Mouse (Mus musculus) embryonic stem cell, embryonic (primary cell): ENCODE results near the gene Acot12.

Experiments used
- CTCF ChIA-PET, 4 experiments: fragments of 300-600 bp in 2 of 4; fragments of 350-600 bp in 2 of 4; sonication (Branson Sonifier 250); formaldehyde crosslinking; loops; one replicate each; lab custom pipeline; 2022; ENCODE audit warnings: inconsistent platforms in 2 of 4; lab: Charles Lee
- POLR2A ChIA-PET, 4 experiments: fragments of 300-600 bp in 2 of 4; fragments of 350-600 bp in 2 of 4; sonication (Branson Sonifier 250); formaldehyde crosslinking; loops; one replicate each; lab custom pipeline; 2022; ENCODE audit warnings: antibody characterized with exemption in 4 of 4, inconsistent platforms in 1 of 4; lab: Charles Lee

The Acot12 gene

DNA sequence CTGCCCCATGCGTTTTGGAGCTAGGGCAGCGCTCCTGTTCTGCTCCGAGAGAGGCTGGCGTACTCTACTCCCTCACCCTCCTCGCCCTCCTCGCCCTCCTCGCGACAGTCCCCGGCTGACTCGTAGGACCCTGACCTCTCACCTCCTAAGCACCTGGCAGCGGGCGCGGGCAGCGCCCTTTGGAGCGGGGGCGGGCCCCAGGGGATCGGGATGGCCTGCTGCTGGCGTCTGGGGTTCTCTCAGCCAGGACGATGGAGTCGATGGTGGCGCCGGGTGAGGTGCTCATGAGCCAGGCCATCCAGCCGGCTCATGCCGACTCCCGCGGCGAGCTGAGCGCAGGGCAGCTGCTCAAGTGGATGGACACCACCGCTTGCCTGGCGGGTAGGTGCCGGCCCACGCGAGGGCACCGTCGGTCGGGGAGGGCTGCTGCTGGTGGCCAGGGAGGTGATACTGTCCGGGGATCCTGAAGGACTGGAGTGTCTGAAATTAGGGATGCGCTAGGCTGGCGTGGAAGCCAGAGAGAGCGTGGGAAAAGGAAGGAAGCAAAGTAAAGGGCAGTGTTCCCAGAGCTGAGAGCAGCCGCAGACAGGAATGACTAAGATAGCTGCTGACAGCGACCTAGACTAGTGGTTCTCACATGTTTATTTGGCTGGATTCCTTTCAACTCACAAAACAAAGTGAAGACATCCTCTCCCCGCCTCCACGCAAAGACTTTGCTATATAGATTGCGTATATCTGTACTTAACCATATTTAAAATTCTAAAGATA is at the start of gene Acot12:
Gene Acot12 (plus strand): TSS at position 233 of the 768 bp plus-strand sequence.
- ChIA-PET POLR2A (interaction anchor here in 1 of 4 experiments (0.6 kb wide), 1 partner anchor 285 kb away, joined by 3 read pairs; no protein-coding TSS in a partner anchor), CTCF (interaction anchor here in 2 of 4 experiments (0.8 to 2.0 kb wide), 2 partner anchors 18 to 117 kb away, joined by 3 to 7 read pairs; no protein-coding TSS in a partner anchor)

DNA sequence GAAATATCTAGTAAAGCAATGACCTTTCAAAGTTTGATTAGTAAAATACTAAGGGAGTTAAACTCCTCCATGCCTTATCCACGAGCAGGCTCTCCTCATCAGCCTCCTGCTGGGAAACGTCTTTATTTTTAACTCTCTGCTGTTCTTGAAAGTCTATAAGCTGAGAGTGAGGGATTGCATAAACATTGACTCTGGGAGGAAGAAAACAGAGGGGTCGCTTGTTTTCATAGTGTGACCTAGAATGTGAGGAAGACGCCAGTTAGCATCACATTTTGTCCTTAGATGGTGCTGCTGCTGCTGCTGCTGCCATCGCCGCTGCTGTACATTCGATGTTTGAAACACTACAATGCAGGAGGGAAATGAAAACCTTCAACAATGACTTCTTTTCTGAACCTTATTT is 47.7 kb upstream of the Acot12 start:
- ChIA-PET POLR2A (no interaction called here), CTCF (no interaction called here)

DNA sequence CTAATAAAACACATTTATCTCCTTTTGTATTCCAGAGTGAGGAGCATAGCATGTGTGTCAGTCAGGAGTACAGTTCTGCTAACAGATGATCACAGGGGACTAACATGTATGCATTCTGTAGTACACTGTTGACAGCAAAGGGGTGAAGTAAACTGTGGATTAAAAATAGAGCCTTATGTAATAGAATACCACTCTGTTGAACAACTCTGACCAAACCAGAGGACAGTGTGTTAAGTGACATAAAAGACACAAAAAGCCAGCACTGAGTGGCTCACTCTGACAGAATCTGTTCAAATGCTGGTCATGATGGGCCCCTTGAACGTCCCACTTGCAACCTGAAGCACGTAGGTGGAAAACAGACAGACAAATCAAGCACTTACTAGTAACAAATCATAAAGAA is 45.9 kb upstream of the Acot12 start:
- CTCF ChIA-PET, result no interaction called here
- POLR2A ChIA-PET, result no interaction called here

GRCm38 (mm10) chr13:91696109-91696645 is 45.1 kb upstream of the Acot12 start:
- CTCF ChIA-PET, result interaction anchor here in 3 of 4 experiments (0.6 to 1.6 kb wide), 4 partner anchors 31 to 1072 kb away, joined by 3 to 11 read pairs (median 5); no protein-coding TSS in a partner anchor
- POLR2A ChIA-PET, result interaction anchor here in 1 of 4 experiments (0.6 to 1.2 kb wide), 3 partner anchors 14 to 886 kb away, joined by 3 to 14 read pairs (median 4); no protein-coding TSS in a partner anchor

DNA sequence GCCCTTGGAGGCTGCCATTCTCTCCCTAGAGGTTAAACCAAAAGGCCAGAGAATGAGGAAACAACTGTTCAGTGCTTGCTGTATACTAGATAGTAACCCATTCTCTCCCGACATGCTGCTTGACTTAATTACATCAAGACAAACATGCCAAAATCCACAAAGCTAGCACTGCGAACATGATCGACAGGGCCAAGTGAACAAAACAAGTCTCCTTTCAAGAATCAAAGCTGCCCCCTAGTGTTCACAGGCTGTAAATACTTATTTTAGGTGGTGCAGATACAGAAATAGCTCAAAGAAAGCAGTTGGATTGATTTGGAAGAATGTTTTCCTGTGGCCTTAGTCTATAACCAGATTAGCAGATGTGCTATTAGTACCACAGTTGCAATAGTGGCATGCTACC is 44.3 kb upstream of the Acot12 start:
- ChIA-PET CTCF (interaction anchor here (0.5 to 1.7 kb wide), 21 partner anchors 9 to 764 kb away, joined by 3 to 11 read pairs (median 3); no protein-coding TSS in a partner anchor), POLR2A (interaction anchor here in 2 of 4 experiments (0.9 to 1.5 kb wide), 4 partner anchors 185 to 772 kb away, joined by 3 to 12 read pairs (median 4); no protein-coding TSS in a partner anchor)

GRCm38 (mm10) chr13:91702337-91702736 is 39.0 kb upstream of the Acot12 start:
- ChIA-PET POLR2A (no interaction called here), CTCF (no interaction called here)

DNA sequence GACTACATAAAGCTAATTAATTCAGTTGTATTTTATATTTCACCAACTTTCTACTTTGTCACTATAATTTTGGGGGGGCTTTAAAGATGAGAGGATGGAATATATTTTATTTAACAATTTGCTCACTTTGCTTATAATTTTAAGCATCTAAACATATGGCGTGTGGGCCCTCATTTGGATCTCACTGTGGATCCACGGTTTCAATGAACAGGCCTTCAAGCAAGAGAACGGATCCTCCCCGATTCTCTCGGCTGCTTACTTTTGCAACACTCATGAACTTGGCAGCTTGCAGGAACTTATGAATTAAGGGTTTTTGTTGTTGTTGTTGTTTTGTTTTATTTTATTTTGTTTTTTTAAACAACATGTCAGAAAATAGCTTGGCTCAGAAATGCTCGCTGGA is 21.8 kb upstream of the Acot12 start:
- ChIA-PET CTCF (interaction anchor here in 1 of 4 experiments (0.5 to 1.8 kb wide), 2 partner anchors 22 to 953 kb away, joined by 3 read pairs; no protein-coding TSS in a partner anchor), POLR2A (no interaction called here)

DNA sequence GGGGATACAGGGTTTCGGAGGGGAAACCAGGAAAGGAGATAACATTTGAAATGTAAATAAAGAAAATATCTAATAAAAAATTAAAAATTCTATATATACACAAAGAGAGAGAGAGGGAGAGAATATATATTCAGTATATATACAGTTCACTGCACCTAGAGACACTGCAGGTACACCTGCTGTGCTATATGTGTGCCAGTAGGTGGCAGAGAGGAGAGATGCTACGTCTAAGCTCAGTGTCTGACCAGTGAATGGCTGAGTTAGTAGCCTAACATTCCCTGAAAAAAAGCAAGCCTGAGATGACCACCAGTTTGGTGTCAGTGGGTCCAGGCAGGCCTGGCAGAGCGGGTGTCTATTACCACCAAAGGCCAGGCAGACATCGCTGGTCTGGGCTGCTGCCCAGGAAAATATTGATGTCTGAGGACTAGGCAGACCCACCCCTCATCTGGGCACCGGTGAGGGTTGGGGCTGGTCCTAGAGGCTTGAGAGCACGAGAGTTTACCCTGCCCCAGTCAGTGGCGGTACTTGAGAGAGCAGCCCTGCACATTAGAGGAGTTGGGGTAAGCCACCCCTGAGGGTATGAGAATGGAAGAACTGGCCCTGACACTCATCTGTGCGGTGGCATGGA is 18.1 kb upstream of the Acot12 start:
- ChIA-PET POLR2A (interaction anchor here in 1 of 4 experiments (0.9 kb wide), 1 partner anchor 75 kb away, joined by 3 read pairs; no protein-coding TSS in a partner anchor), CTCF (interaction anchor here (0.5 to 2.8 kb wide), 17 partner anchors 15 to 1056 kb away, joined by 3 to 19 read pairs (median 4); partner anchors contain the start of gene Acot12 (in 1 of the 4))

DNA sequence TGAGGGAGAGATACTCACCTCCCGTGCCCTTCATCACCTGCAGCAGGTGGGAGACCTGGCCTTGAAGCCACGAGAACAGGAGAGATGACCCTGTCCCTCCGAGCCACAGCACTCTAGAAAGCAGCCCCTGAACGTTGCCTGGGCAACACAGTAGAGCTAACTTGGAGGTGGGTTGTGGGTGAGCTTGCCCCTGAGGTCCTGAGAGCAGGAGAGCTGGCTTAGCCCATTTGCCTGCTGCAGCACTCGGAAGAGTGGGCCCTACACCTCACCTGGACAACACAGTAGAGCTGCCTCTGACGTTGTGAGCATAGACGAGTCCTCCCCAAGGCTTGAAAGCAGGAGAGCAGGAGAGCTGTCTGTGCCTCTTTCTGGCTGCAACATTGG is 17.6 kb upstream of the Acot12 start:
- ChIA-PET CTCF (interaction anchor here (0.5 to 2.8 kb wide), 15 partner anchors 14 to 1056 kb away, joined by 3 to 19 read pairs (median 4); partner anchors contain the start of gene Acot12 (in 1 of the 4)), POLR2A (no interaction called here)

GRCm38 (mm10) chr13:91724211-91724610 is 17.1 kb upstream of the Acot12 start:
- ChIA-PET POLR2A (no interaction called here), CTCF (interaction anchor here (0.5 to 2.8 kb wide), 5 partner anchors 26 to 1055 kb away, joined by 4 to 19 read pairs (median 5); no protein-coding TSS in a partner anchor)

DNA sequence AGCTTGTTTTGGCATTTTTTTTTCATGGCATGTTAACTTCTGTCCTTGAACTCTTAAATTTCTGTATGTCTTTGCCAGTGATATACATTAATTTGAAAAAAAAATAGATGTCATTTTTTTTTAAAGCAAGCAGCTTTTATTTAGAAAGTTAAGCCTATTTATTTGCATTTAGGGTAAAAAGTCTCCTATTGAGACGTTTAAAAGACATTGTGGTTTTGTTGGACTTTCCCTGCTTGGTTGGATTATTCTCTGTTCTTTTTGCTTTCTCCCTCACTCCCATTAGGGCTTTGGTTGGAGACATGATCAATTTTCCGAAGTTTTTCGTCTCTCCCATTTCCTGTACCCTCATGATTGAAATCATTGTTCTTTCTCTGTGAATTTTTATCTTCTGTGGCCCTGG is 16.2 kb upstream of the Acot12 start:
- CTCF ChIA-PET, result no interaction called here
- POLR2A ChIA-PET, result no interaction called here

GRCm38 (mm10) chr13:91727899-91728298 is 13.4 kb upstream of the Acot12 start:
- POLR2A ChIA-PET, result no interaction called here
- CTCF ChIA-PET, result no interaction called here

DNA sequence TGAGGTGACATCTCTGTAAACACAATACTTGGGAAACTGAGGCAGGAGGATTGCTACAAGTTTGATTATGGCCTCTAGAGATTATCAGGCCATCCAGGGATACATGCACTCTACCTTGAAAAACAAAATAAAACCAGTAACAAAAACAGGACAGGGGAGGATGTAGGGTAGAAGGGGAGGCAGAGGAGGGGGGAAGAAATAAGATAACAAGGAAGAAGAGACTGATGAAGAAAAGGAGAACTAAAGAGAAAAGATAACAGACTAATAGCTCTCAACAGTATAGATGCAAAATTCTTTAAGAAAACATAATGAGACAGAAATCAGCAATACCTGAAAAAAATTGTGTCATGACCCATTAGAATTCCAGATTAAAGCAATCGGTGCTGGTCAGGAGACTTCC is 4.1 kb upstream of the Acot12 start:
- ChIA-PET CTCF (interaction anchor here in 1 of 4 experiments (0.7 to 1.4 kb wide), 2 partner anchors 14 to 39 kb away, joined by 3 to 4 read pairs; no protein-coding TSS in a partner anchor), POLR2A (no interaction called here)

DNA sequence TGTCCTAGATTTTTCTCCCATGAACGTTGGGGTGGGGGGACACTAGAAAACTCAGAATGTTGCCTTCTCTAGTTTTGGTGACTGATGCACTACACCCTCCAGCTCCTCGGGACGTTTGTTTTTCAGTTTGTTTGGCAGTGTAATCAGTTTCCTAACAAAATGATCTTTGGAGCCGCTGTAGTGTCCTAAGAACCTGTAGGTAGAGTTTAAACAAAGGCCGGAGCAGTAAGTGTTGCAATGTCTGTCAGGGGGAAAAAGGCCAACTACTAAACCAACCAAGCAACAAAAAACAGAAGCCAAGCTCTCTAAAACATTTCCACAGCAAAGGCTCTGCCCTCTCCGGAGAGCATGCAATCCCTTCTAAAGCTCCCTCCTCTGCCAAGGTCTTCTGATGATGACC is 461 bp upstream of the Acot12 start:
- CTCF ChIA-PET, result interaction anchor here in 3 of 4 experiments (0.7 to 2.0 kb wide), 3 partner anchors 18 to 118 kb away, joined by 3 to 7 read pairs (median 3); no protein-coding TSS in a partner anchor
- POLR2A ChIA-PET, result no interaction called here

- POLR2A ChIA-PET, result interaction anchor here in 1 of 4 experiments (1.0 kb wide), 1 partner anchor 25 kb away, joined by 3 read pairs; no protein-coding TSS in a partner anchor
- CTCF ChIA-PET, result no interaction called here
Observed at GRCm38 (mm10) chr13:91743180-91743579, 1.9 kb downstream of the Acot12 start.

DNA sequence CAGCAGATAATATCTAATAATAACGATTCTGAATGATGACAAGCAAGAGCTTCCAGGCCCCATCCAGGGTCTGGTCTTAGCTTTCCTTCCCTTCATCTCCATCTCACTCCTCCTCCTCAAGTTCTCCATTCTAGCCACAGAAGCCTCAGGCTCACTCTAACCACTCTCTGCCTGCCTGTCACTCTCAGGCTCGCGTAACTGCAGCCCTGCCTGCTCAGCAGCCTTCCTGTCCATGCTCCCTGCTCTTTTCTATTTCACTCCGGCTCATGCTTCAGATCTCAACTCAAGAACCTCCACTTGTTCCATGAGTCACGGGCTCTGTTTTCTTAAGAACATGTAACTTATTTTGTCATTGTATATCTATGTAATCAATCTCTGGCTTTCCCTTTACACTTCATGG is 5.2 kb downstream of the Acot12 start:
- POLR2A ChIA-PET, result no interaction called here
- CTCF ChIA-PET, result no interaction called here

- POLR2A ChIA-PET, result no interaction called here
- CTCF ChIA-PET, result no interaction called here
Observed at GRCm38 (mm10) chr13:91748401-91748800, 7.1 kb downstream of the Acot12 start.

DNA sequence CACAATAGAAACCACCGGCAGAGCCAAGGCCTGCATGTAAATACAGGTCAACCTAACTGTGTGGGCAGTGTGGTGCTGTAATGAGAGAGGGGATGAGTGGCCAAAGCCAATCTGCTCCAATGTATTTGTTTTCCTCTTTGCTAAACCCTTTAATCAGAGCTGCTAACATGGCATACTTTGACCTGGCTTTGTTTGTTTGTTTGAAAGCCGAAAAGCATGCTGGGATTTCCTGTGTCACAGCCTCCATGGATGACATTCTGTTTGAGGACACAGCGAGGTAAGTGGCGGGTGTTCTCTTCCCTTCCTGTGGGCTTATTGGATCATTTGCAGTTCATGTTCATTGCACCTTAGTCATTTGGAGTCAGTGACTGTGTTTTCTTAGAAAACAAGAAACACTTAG is 8.7 kb downstream of the Acot12 start:
- ChIA-PET CTCF (no interaction called here), POLR2A (no interaction called here)

GRCm38 (mm10) chr13:91753724-91754123 is 12.4 kb downstream of the Acot12 start:
- POLR2A ChIA-PET, result no interaction called here
- CTCF ChIA-PET, result no interaction called here
